Mouse (Mus musculus) stomach, embryonic 14.5 days (tissue): ENCODE data around the gene Banp. TPM values are rescaled to one million over a fixed set of nuclear protein-coding genes. Genes with fewer than 3 reads are reported as not detected.

Source experiments
- ATAC-seq: fragments of 200-750 bp; cut with Nextera tagmentation; 2 replicates; pipeline ENCODE4 v1.8.0; 2017; ENCODE audit warnings: low read depth, moderate TSS enrichment; ENCODE audit not compliant: insufficient number of reproducible peaks, insufficient read depth, low FRiP score
- H3K27ac ChIP-seq: fragments of 300-500 bp; sonication (generic); 2 replicates; pipeline ENCODE4 v1.5.1; 2014; ENCODE audit warnings: mild to moderate bottlenecking, low read length, moderate library complexity, mixed read lengths
- H3K27me3 ChIP-seq: fragments of 300-500 bp; sonication (generic); 2 replicates; pipeline ENCODE4 v1.6.1; 2014; ENCODE audit warnings: low read length, control low read depth, mixed read lengths; ENCODE audit not compliant: control insufficient read depth, insufficient read depth
- H3K36me3 ChIP-seq: fragments of 300-500 bp; sonication (generic); 2 replicates; pipeline ENCODE4 v1.6.1; 2014; ENCODE audit warnings: mild to moderate bottlenecking, control low read depth, low read length, moderate library complexity, mixed read lengths; ENCODE audit not compliant: control insufficient read depth, insufficient read depth
- H3K4me1 ChIP-seq: fragments of 300-500 bp; sonication (generic); 2 replicates; pipeline ENCODE4 v1.6.1; 2014; ENCODE audit warnings: low read length, control low read depth, mixed read lengths; ENCODE audit not compliant: control insufficient read depth, insufficient read depth
- H3K4me2 ChIP-seq: fragments of 300-500 bp; sonication (generic); replicated peaks from 2 replicates; pipeline ENCODE4 v1.6.1; 2014; ENCODE audit warnings: low read depth, low read length, control low read depth
- H3K4me3 ChIP-seq: fragments of 300-500 bp; sonication (generic); 2 replicates; pipeline ENCODE4 v1.5.1; 2014; ENCODE audit warnings: low read depth, low read length, control low read depth
- H3K9ac ChIP-seq: fragments of 300-500 bp; sonication (generic); replicated peaks from 2 replicates; pipeline ENCODE4 v1.6.1; 2014; ENCODE audit warnings: low read depth, mild to moderate bottlenecking, control low read depth, low read length, moderate library complexity, mixed read lengths
- H3K9me3 ChIP-seq: fragments of 300-500 bp; sonication (generic); 2 replicates; pipeline ENCODE4 v1.6.1; 2016; ENCODE audit warnings: low read depth, low read length, control low read depth; ENCODE audit not compliant: control insufficient read depth
- WGBS: fragments of 180-500 bp; shearing (Covaris S2); extraction: QIAGEN DNeasy Blood & Tissue Kit; methylation state at CpG from one replicate; pipeline ENCODE4 v1.1.7; 2014; 5-methylcytosine and 5-hydroxymethylcytosine counted together
- polyA plus RNA-seq: library from polyadenylated mRNA; unstranded; fragments of >200 nt; fragmentation: Nextera tagmentation; extraction: Ambion mirVana; gene quantifications from 2 replicates; pipeline ENCODE4 v1.2.1, GENCODE M21; 2014

Gene Banp
- polyA plus RNA-seq, 1 experiment from 2014 or later: 42.4 TPM

- 24% methylated on average over 2 of the region's 2 CpGs for WGBS
- Histone ChIP-seq H3K4me1 (peaks cover under 1% of the 10 kb centered on the region; the same call in 1 of the 2 replicates), H3K9ac (no peak overlapping the region), H3K27ac (no peak overlapping the region), H3K4me2 (no peak overlapping the region), H3K27me3 (no peaks in the 10 kb centered on the region), H3K9me3 (no peaks in the 10 kb centered on the region), H3K36me3 (no peaks in the 10 kb centered on the region), H3K4me3 (no peak overlapping the region)
- no peak for ATAC-seq
Measured at GRCm38 (mm10) chr8:121943057-121943540, 6.5 kb upstream of the Banp start.

- Histone ChIP-seq H3K4me3 (no peak overlapping the region), H3K9me3 (no peaks in the 10 kb centered on the region), H3K36me3 (no peaks in the 10 kb centered on the region), H3K27ac (no peak overlapping the region), H3K27me3 (no peaks in the 10 kb centered on the region), H3K4me2 (no peak overlapping the region), H3K9ac (no peak overlapping the region), H3K4me1 (peaks cover 6% of the 10 kb centered on the region; the same call in 1 of the 2 replicates)
- no peak for ATAC-seq
- 79% methylated on average over 8 of the region's 8 CpGs for WGBS
Measured at GRCm38 (mm10) chr8:121943716-121944115, 5.8 kb upstream of the Banp start.

GRCm38 (mm10) chr8:121944831-121945230 lies 4.7 kb upstream of the Banp start, which contains the start of gene Car5a:
Car5a (minus strand) TSS chr8:121944904.
- no peak for ATAC-seq
- Histone ChIP-seq H3K4me1 (peaks cover 6% of the 10 kb centered on the region; the same call in 1 of the 2 replicates), H3K27me3 (no peaks in the 10 kb centered on the region), H3K4me2 (no peak within 1 kb of the TSS), H3K4me3 (no peak within 1 kb of the TSS), H3K9me3 (no peaks in the 10 kb centered on the region), H3K36me3 (no peaks in the 10 kb centered on the region), H3K27ac (no peak within 1 kb of the TSS), H3K9ac (no peak within 1 kb of the TSS)

GRCm38 (mm10) chr8:121946351-121946750 lies 3.2 kb upstream of the Banp start:
- Histone ChIP-seq H3K4me2 (no peak overlapping the region), H3K27ac (no peak overlapping the region), H3K36me3 (no peaks in the 10 kb centered on the region), H3K4me1 (peaks cover 6% of the 10 kb centered on the region; the same call in 1 of the 2 replicates), H3K4me3 (no peak overlapping the region), H3K9me3 (no peaks in the 10 kb centered on the region), H3K27me3 (no peaks in the 10 kb centered on the region), H3K9ac (no peak overlapping the region)
- ATAC-seq: no peak
- WGBS: 80% methylated on average over 7 of the region's 7 CpGs

GRCm38 (mm10) chr8:121947047-121947752 lies 2.4 kb upstream of the Banp start:
- Histone ChIP-seq H3K4me3 (peak overlapping the region; percentile 23), H3K9me3 (no peaks in the 10 kb centered on the region), H3K9ac (peak overlapping the region; percentile 11; the same call in 1 of the 2 replicates), H3K27me3 (no peaks in the 10 kb centered on the region), H3K27ac (peak overlapping the region; percentile 80), H3K36me3 (no peaks in the 10 kb centered on the region), H3K4me2 (peak overlapping the region; percentile 49), H3K4me1 (peaks cover 12% of the 10 kb centered on the region)
- WGBS: 29% methylated on average over 19 of the region's 19 CpGs
- ATAC-seq: no peak

GRCm38 (mm10) chr8:121947753-121948141 lies 1.8 kb upstream of the Banp start:
- peak; percentile 49; the same call in 1 of the 2 replicates for ATAC-seq
- under 1% methylated on average over 18 of the region's 18 CpGs for WGBS
- Histone ChIP-seq H3K9me3 (no peaks in the 10 kb centered on the region), H3K4me2 (peak overlapping the region; percentile 49), H3K4me1 (peaks cover 15% of the 10 kb centered on the region), H3K36me3 (peaks cover under 1% of the 10 kb centered on the region; the same call in 1 of the 2 replicates), H3K27me3 (no peaks in the 10 kb centered on the region), H3K9ac (peak overlapping the region; percentile 11; the same call in 1 of the 2 replicates), H3K27ac (peak overlapping the region; percentile 80), H3K4me3 (peak overlapping the region; percentile 23)

- Histone ChIP-seq H3K4me3 (peak overlapping the region; percentile 23), H3K27me3 (no peaks in the 10 kb centered on the region), H3K9ac (peak overlapping the region; percentile 4; the same call in 1 of the 2 replicates), H3K4me1 (peaks cover 16% of the 10 kb centered on the region), H3K36me3 (peaks cover 8% of the 10 kb centered on the region), H3K4me2 (peak overlapping the region; percentile 49), H3K27ac (peak overlapping the region; percentile 80), H3K9me3 (no peaks in the 10 kb centered on the region)
- ATAC-seq: no peak
- WGBS: 54% methylated on average over 19 of the region's 19 CpGs
Measured at GRCm38 (mm10) chr8:121948321-121949145, 1.0 kb upstream of the Banp start.

- Histone ChIP-seq H3K9me3 (no peaks in the 10 kb centered on the region), H3K4me2 (peak overlapping the region; percentile 95), H3K27ac (peak overlapping the region; percentile 87), H3K36me3 (peaks cover 18% of the 10 kb centered on the region), H3K9ac (peak overlapping the region; percentile 96), H3K27me3 (no peaks in the 10 kb centered on the region), H3K4me1 (peaks cover 19% of the 10 kb centered on the region), H3K4me3 (peak overlapping the region; percentile 90)
- ATAC-seq: peak; percentile 93
- WGBS: under 1% methylated on average over 60 of the region's 66 CpGs
Measured at GRCm38 (mm10) chr8:121949941-121950748, 595 bp downstream of the Banp start.
